Mouse (Mus musculus): Measurements from ENCODE around the gene Kdm4b. TPM values are rescaled to one million over a fixed set of nuclear protein-coding genes. Genes with fewer than 3 reads are reported as not detected.

Gene Kdm4b
- polyA plus RNA-seq, 1 experiment from 2014 or later: 59.9 TPM

GRCm38 (mm10) chr17:56401051-56401521 lies 75.2 kb downstream of the Kdm4b start:
- H3K36me3 ChIP-seq (ENCODE audit: control insufficient read depth, insufficient read depth, low read length): peaks cover 26% of the 10 kb centered on the region
- H3K27me3 ChIP-seq (ENCODE audit: control insufficient read depth, insufficient read depth, low read length): no peaks in the 10 kb centered on the region
- H3K9ac ChIP-seq (ENCODE audit: low read length): no peak overlapping the region
- no peaks in the 10 kb centered on the region for H3K9me3 ChIP-seq (ENCODE audit: control insufficient read depth, low read length)
- no peak overlapping the region for H3K4me2 ChIP-seq (ENCODE audit: low read depth)
- 95% methylated on average over 4 of the region's 4 CpGs for WGBS
- H3K27ac ChIP-seq (ENCODE audit: low read depth, low read length): no peak overlapping the region
- no peaks in the 10 kb centered on the region for H3K4me1 ChIP-seq (ENCODE audit: control insufficient read depth, insufficient read depth, low read length)
- no peak overlapping the region for H3K4me3 ChIP-seq (ENCODE audit: low read depth, low read length)
- no peak for DNase-seq (ENCODE audit: low spot score)
- ATAC-seq (ENCODE audit: insufficient read depth, low FRiP score, low TSS enrichment): no peak

- ATAC-seq (ENCODE audit: insufficient read depth, low FRiP score, low TSS enrichment) (no peak), DNase-seq (ENCODE audit: low spot score) (no peak)
- Histone ChIP-seq H3K27ac (ENCODE audit: low read depth, low read length) (no peak overlapping the region), H3K4me2 (ENCODE audit: low read depth) (no peak overlapping the region), H3K27me3 (ENCODE audit: control insufficient read depth, insufficient read depth, low read length) (no peaks in the 10 kb centered on the region), H3K4me1 (ENCODE audit: control insufficient read depth, insufficient read depth, low read length) (peaks cover 4% of the 10 kb centered on the region; the same call in 1 of the 2 replicates), H3K4me3 (ENCODE audit: low read depth, low read length) (no peak overlapping the region), H3K9me3 (ENCODE audit: control insufficient read depth, low read length) (no peaks in the 10 kb centered on the region), H3K9ac (ENCODE audit: low read length) (no peak overlapping the region), H3K36me3 (ENCODE audit: control insufficient read depth, insufficient read depth, low read length) (peaks cover 13% of the 10 kb centered on the region)
- 89% methylated on average over 3 of the region's 3 CpGs for WGBS
These were observed 79.5 kb downstream of the Kdm4b start for GRCm38 (mm10) chr17:56405341-56405740.

- WGBS: 87% methylated on average over 14 of the region's 14 CpGs
- H3K27ac ChIP-seq (ENCODE audit: low read depth, low read length): no peak overlapping the region
- ATAC-seq (ENCODE audit: insufficient read depth, low FRiP score, low TSS enrichment): no peak
These were observed 80.3 kb downstream of the Kdm4b start for GRCm38 (mm10) chr17:56405856-56406840.

GRCm38 (mm10) chr17:56406878-56407277 lies 81.0 kb downstream of the Kdm4b start:
- WGBS: 71% methylated on average over 4 of the region's 4 CpGs
- peaks cover 4% of the 10 kb centered on the region; the same call in 1 of the 2 replicates for H3K4me1 ChIP-seq (ENCODE audit: control insufficient read depth, insufficient read depth, low read length)
- H3K9ac ChIP-seq (ENCODE audit: low read length): no peak overlapping the region
- H3K4me2 ChIP-seq (ENCODE audit: low read depth): no peak overlapping the region
- H3K27ac ChIP-seq (ENCODE audit: low read depth, low read length): no peak overlapping the region
- H3K27me3 ChIP-seq (ENCODE audit: control insufficient read depth, insufficient read depth, low read length): no peaks in the 10 kb centered on the region
- no peak for ATAC-seq (ENCODE audit: insufficient read depth, low FRiP score, low TSS enrichment)
- no peak overlapping the region for H3K4me3 ChIP-seq (ENCODE audit: low read depth, low read length)
- no peaks in the 10 kb centered on the region for H3K9me3 ChIP-seq (ENCODE audit: control insufficient read depth, low read length)
- DNase-seq (ENCODE audit: low spot score): no peak
- peaks cover 17% of the 10 kb centered on the region for H3K36me3 ChIP-seq (ENCODE audit: control insufficient read depth, insufficient read depth, low read length)

More at GRCm38 (mm10) chr17:56405856-56406840, 80.3 kb downstream of the Kdm4b start:
- Histone ChIP-seq H3K9me3 (ENCODE audit: control insufficient read depth, low read length) (no peaks in the 10 kb centered on the region), H3K36me3 (ENCODE audit: control insufficient read depth, insufficient read depth, low read length) (peaks cover 14% of the 10 kb centered on the region), H3K4me3 (ENCODE audit: low read depth, low read length) (no peak overlapping the region), H3K4me1 (ENCODE audit: control insufficient read depth, insufficient read depth, low read length) (peaks cover 4% of the 10 kb centered on the region; the same call in 1 of the 2 replicates), H3K4me2 (ENCODE audit: low read depth) (no peak overlapping the region), H3K27me3 (ENCODE audit: control insufficient read depth, insufficient read depth, low read length) (no peaks in the 10 kb centered on the region), H3K9ac (ENCODE audit: low read length) (no peak overlapping the region)
- no peak for DNase-seq (ENCODE audit: low spot score)

GRCm38 (mm10) chr17:56407379-56407778 lies 81.5 kb downstream of the Kdm4b start:
- Histone ChIP-seq H3K9ac (ENCODE audit: low read length) (peak overlapping the region; percentile 18; the same call in 1 of the 2 replicates), H3K27ac (ENCODE audit: low read depth, low read length) (peak overlapping the region; percentile 64), H3K4me1 (ENCODE audit: control insufficient read depth, insufficient read depth, low read length) (peaks cover 4% of the 10 kb centered on the region; the same call in 1 of the 2 replicates), H3K9me3 (ENCODE audit: control insufficient read depth, low read length) (no peaks in the 10 kb centered on the region), H3K36me3 (ENCODE audit: control insufficient read depth, insufficient read depth, low read length) (peaks cover 17% of the 10 kb centered on the region), H3K4me3 (ENCODE audit: low read depth, low read length) (no peak overlapping the region), H3K4me2 (ENCODE audit: low read depth) (no peak overlapping the region), H3K27me3 (ENCODE audit: control insufficient read depth, insufficient read depth, low read length) (no peaks in the 10 kb centered on the region)
- ATAC-seq (ENCODE audit: insufficient read depth, low FRiP score, low TSS enrichment) (no peak), DNase-seq (ENCODE audit: low spot score) (no peak)
- WGBS: 58% methylated on average over 8 of the region's 8 CpGs

- WGBS: 62% methylated on average over 13 of the region's 13 CpGs
- H3K9ac ChIP-seq (ENCODE audit: low read length): no peak overlapping the region
- H3K4me3 ChIP-seq (ENCODE audit: low read depth, low read length): no peak overlapping the region
- ATAC-seq (ENCODE audit: insufficient read depth, low FRiP score, low TSS enrichment) (no peak), DNase-seq (ENCODE audit: low spot score) (no peak)
- H3K9me3 ChIP-seq (ENCODE audit: control insufficient read depth, low read length): no peaks in the 10 kb centered on the region
- no peak overlapping the region for H3K4me2 ChIP-seq (ENCODE audit: low read depth)
- H3K4me1 ChIP-seq (ENCODE audit: control insufficient read depth, insufficient read depth, low read length): peaks cover 4% of the 10 kb centered on the region; the same call in 1 of the 2 replicates
- H3K27ac ChIP-seq (ENCODE audit: low read depth, low read length): 0 out of 2 replicates have a peak overlapping the region, but pooled peaks have one; percentile 8
- H3K27me3 ChIP-seq (ENCODE audit: control insufficient read depth, insufficient read depth, low read length): no peaks in the 10 kb centered on the region
- H3K36me3 ChIP-seq (ENCODE audit: control insufficient read depth, insufficient read depth, low read length): peaks cover 23% of the 10 kb centered on the region
These were observed 83.2 kb downstream of the Kdm4b start for GRCm38 (mm10) chr17:56408965-56409625.

- no peak overlapping the region for H3K27ac ChIP-seq (ENCODE audit: low read depth, low read length)
- no peak overlapping the region for H3K9ac ChIP-seq (ENCODE audit: low read length)
- 41% methylated on average over 8 of the region's 8 CpGs for WGBS
- H3K4me2 ChIP-seq (ENCODE audit: low read depth): no peak overlapping the region
- no peaks in the 10 kb centered on the region for H3K27me3 ChIP-seq (ENCODE audit: control insufficient read depth, insufficient read depth, low read length)
- peaks cover 4% of the 10 kb centered on the region; the same call in 1 of the 2 replicates for H3K4me1 ChIP-seq (ENCODE audit: control insufficient read depth, insufficient read depth, low read length)
- ATAC-seq (ENCODE audit: insufficient read depth, low FRiP score, low TSS enrichment): no peak
- no peak for DNase-seq (ENCODE audit: low spot score)
- H3K9me3 ChIP-seq (ENCODE audit: control insufficient read depth, low read length): no peaks in the 10 kb centered on the region
- H3K36me3 ChIP-seq (ENCODE audit: control insufficient read depth, insufficient read depth, low read length): peaks cover 24% of the 10 kb centered on the region
- H3K4me3 ChIP-seq (ENCODE audit: low read depth, low read length): no peak overlapping the region
These were observed 83.9 kb downstream of the Kdm4b start for GRCm38 (mm10) chr17:56409759-56410158.

GRCm38 (mm10) chr17:56411437-56411836 lies 85.6 kb downstream of the Kdm4b start:
- no peak overlapping the region for H3K4me3 ChIP-seq (ENCODE audit: low read depth, low read length)
- WGBS: 94% methylated on average over 7 of the region's 7 CpGs
- no peak for DNase-seq (ENCODE audit: low spot score)
- peaks cover 35% of the 10 kb centered on the region for H3K36me3 ChIP-seq (ENCODE audit: control insufficient read depth, insufficient read depth, low read length)
- H3K4me2 ChIP-seq (ENCODE audit: low read depth): no peak overlapping the region
- no peaks in the 10 kb centered on the region for H3K27me3 ChIP-seq (ENCODE audit: control insufficient read depth, insufficient read depth, low read length)
- no peak for ATAC-seq (ENCODE audit: insufficient read depth, low FRiP score, low TSS enrichment)
- H3K9me3 ChIP-seq (ENCODE audit: control insufficient read depth, low read length): no peaks in the 10 kb centered on the region
- no peak overlapping the region for H3K27ac ChIP-seq (ENCODE audit: low read depth, low read length)
- peaks cover 4% of the 10 kb centered on the region; the same call in 1 of the 2 replicates for H3K4me1 ChIP-seq (ENCODE audit: control insufficient read depth, insufficient read depth, low read length)
- H3K9ac ChIP-seq (ENCODE audit: low read length): no peak overlapping the region

Data from neural tube, embryonic 11.5 days (tissue).